Mouse (Mus musculus): ENCODE measurements at regions not wholly inside any gene's neighbourhood (a gene's known extent, or its start where the extent isn't known, plus 50 kb on each side); places are given as distances from the start of the nearest gene placed in this dataset.

- CTCF ChIA-PET, result interaction anchor here (0.5 to 1.4 kb wide), 16 partner anchors 23 to 1101 kb away, joined by 3 to 13 read pairs (median 3); no protein-coding TSS in a partner anchor
These were observed 385.0 kb upstream of the Xylt1 start for GRCm38 (mm10) chr7:116995770-116996169.

DNA sequence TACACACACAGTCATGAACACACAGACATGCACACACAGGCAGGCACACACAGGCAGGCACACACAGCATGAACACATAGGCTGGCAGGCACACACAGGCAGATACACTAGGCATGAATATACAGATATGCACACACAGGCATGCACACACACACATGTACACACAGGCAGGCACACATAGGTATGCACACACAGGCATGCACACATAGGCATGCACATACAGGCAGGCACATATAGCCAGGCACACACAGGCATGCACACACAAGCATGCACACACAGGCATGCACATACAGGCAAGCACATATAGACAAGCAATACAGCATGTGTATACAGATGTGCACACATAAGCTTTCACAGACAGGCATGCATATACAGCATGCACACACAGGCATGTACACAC lies 377.6 kb upstream of the Xylt1 start:
- CTCF ChIA-PET, result no interaction called here

More at GRCm38 (mm10) chr7:116995770-116996169, 385.0 kb upstream of the Xylt1 start:
- POLR2A ChIA-PET, result interaction anchor here in 1 of 4 experiments (0.6 kb wide), 1 partner anchor 1884 kb away, joined by 4 read pairs; no protein-coding TSS in a partner anchor

DNA sequence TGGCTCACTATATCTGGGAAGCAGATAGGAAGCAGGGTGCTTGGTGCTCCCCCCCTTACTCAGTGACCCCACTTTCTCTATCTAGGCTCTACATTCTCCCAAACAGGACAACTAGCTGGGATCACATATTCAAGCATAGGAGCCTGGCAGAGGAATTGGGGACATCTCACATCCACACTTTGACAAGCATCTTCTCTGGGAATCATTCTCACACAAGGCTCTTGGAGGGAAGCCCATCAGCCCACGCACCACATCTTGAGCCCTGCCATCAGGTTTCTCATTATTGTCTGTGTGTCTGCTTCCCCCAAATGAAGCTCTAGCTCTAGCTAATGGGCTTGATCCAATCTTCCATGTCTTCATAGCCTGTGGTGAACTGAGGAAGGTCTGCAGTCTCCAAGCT lies 362.4 kb upstream of the Xylt1 start:
- POLR2A ChIA-PET, result no interaction called here
- CTCF ChIA-PET, result interaction anchor here in 1 of 4 experiments (1.4 kb wide), 1 partner anchor 23 kb away, joined by 4 read pairs; no protein-coding TSS in a partner anchor

More for the DNA sequence above, 377.6 kb upstream of the Xylt1 start:
- POLR2A ChIA-PET, result interaction anchor here in 1 of 4 experiments (0.6 kb wide), 1 partner anchor 30 kb away, joined by 3 read pairs; no protein-coding TSS in a partner anchor

DNA sequence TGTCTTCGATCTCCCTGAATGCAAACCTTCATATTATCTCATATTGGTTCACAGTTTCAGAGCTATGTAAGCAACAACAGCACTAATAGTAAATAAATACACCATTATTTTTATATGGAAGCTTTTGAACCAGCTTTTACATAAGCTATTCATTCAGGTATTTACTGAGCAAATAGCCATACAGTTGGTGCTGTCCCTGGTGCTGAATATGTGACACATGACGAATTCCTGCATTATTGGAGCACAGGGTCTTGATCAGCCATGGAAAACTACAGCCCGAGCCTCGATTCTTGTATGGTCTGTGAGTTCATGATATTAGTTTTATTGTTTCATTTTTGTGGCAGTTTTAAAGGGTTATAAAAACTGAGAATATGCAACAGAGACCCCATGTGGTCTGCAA lies 359.1 kb upstream of the Xylt1 start:
- POLR2A ChIA-PET, result interaction anchor here in 1 of 4 experiments (0.6 to 0.8 kb wide), 3 partner anchors 14 to 1752 kb away, joined by 3 to 4 read pairs (median 3); no protein-coding TSS in a partner anchor
- CTCF ChIA-PET, result interaction anchor here in 2 of 4 experiments (0.5 to 1.3 kb wide), 3 partner anchors 320 to 1323 kb away, joined by 3 to 4 read pairs (median 3); no protein-coding TSS in a partner anchor

GRCm38 (mm10) chr7:117044926-117045325 lies 335.9 kb upstream of the Xylt1 start:
- ChIA-PET POLR2A (no interaction called here), CTCF (no interaction called here)

GRCm38 (mm10) chr7:117049249-117049648 lies 331.5 kb upstream of the Xylt1 start:
- ChIA-PET CTCF (no interaction called here), POLR2A (no interaction called here)

DNA sequence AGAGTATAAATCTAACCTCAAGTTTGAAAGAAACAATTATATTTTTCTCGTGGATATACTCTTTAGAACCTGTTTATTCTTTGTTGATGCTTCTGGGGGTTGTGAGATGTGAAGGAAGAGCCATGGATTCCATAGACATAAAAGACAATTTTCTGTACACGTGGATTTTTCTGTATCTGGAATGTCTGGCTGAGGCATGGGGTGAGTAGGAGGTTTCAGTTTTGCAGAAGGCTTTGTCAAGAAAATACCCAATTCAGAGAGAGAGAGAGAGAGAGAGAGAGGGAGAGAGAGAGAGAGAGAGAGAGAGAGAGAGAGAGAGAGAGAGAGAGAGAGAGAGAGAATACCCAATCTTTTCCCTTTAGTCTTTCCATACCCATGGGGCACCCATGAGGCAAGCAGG lies 315.0 kb upstream of the Xylt1 start:
- ChIA-PET CTCF (no interaction called here), POLR2A (no interaction called here)

DNA sequence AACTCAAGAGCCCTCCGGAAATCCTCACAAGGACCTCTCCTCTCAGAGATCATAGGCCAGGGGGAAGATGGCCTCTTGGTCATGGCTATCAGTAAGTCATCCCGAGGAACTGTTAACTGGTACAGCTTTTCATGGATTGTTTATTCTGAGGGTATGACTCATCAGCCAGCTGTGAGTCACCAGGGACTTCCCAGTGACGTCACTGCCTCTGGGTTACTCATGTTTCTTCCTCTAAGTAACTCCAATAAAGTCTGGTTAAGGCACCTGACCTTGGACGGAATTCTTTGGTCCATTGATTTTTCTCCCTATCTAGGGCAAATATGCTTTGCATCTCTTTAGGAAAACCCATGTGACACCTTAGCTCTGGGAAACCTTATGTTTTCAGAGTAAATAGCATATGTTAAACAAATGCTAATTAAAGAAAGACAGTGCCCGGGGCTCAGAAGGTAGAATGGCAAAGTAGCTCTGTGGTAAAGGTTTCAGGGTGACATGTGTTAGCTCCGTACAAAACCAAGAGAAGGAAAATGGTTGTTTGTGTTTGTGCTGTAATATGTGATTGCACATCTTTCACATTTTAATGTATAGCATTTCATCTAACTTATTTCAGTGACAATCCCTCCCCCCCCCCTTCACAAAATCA lies 289.7 kb upstream of the Xylt1 start:
- ChIA-PET CTCF (interaction anchor here in 1 of 4 experiments (0.9 kb wide), 1 partner anchor 389 kb away, joined by 3 read pairs; no protein-coding TSS in a partner anchor), POLR2A (interaction anchor here in 2 of 4 experiments (0.7 to 1.2 kb wide), 3 partner anchors 10 to 850 kb away, joined by 3 read pairs; no protein-coding TSS in a partner anchor)

- ChIA-PET CTCF (no interaction called here), POLR2A (no interaction called here)
These were observed 287.9 kb upstream of the Xylt1 start for GRCm38 (mm10) chr7:117092860-117093259.

GRCm38 (mm10) chr7:117097618-117098017 lies 283.2 kb upstream of the Xylt1 start:
- ChIA-PET CTCF (no interaction called here), POLR2A (no interaction called here)

GRCm38 (mm10) chr7:117099041-117099440 lies 281.7 kb upstream of the Xylt1 start:
- ChIA-PET CTCF (interaction anchor here in 1 of 4 experiments (0.7 kb wide), 1 partner anchor 1145 kb away, joined by 7 read pairs; no protein-coding TSS in a partner anchor), POLR2A (no interaction called here)

GRCm38 (mm10) chr7:117103035-117103434 lies 277.7 kb upstream of the Xylt1 start:
- POLR2A ChIA-PET, result no interaction called here
- CTCF ChIA-PET, result no interaction called here

GRCm38 (mm10) chr7:117106691-117107191 lies 274.0 kb upstream of the Xylt1 start:
- ChIA-PET POLR2A (no interaction called here), CTCF (no interaction called here)

- ChIA-PET CTCF (no interaction called here), POLR2A (no interaction called here)
These were observed 272.4 kb upstream of the Xylt1 start for GRCm38 (mm10) chr7:117108391-117108790.

DNA sequence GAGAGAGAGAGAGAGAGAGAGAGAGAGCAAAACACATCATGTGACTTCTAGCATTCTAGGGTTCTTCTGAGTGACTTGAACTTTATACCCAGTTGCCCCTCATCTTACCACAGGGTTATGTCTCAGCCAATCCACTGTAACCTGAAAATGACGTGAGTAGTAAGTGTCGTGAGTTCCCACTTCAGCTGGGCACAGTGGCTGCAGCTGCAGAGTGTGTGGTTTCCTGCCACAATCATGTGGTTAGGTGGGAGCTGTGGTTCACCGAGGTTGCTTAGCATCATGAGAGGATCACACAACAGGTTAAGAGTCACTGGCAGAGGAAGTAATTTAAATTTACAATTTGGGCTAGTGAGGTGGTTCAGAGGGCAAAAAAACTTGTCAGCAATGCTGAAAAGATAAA lies 253.1 kb upstream of the Xylt1 start:
- CTCF ChIA-PET, result no interaction called here
- POLR2A ChIA-PET, result interaction anchor here in 1 of 4 experiments (0.7 kb wide), 1 partner anchor 45 kb away, joined by 3 read pairs; no protein-coding TSS in a partner anchor

DNA sequence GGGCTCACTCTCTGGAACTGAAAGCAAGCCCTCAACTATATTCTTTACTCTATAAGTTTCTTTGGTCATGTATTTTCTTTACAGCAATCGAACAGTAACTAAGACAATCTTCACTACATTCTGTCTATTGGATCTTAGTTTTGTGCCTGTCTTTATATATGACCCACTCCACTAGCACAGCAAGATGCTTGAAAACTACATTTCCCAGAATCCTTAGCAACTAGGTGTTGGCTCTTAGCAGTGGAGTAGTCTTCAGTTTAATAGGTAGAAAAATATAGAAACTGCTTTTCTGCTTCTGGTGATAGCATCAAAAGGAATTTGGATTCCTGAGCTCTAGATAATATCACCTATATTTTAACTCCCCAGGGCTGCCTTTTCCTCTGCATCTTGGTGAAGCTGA lies 245.9 kb upstream of the Xylt1 start:
- ChIA-PET POLR2A (no interaction called here), CTCF (no interaction called here)

DNA sequence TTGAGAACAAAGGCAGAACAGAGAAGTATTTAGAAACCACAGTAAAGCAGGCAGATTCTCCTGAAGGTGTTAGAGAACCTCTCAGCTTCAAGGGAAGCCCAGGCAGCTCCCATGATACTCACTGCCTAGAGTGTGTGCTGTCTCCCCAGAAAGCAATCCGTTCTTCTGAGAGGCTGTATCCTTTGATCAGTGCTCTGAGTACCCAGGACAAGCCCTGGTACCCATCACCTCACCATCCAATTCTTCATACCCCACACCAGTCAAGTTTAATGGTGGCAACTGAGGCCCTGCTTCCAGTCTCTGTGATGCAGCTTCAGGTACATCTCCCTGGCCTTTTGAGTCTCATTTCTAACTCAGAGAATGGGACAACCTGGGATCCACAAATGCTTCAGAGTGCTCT lies 242.1 kb upstream of the Xylt1 start:
- POLR2A ChIA-PET, result interaction anchor here in 1 of 4 experiments (0.5 kb wide), 1 partner anchor 25 kb away, joined by 3 read pairs; no protein-coding TSS in a partner anchor

DNA sequence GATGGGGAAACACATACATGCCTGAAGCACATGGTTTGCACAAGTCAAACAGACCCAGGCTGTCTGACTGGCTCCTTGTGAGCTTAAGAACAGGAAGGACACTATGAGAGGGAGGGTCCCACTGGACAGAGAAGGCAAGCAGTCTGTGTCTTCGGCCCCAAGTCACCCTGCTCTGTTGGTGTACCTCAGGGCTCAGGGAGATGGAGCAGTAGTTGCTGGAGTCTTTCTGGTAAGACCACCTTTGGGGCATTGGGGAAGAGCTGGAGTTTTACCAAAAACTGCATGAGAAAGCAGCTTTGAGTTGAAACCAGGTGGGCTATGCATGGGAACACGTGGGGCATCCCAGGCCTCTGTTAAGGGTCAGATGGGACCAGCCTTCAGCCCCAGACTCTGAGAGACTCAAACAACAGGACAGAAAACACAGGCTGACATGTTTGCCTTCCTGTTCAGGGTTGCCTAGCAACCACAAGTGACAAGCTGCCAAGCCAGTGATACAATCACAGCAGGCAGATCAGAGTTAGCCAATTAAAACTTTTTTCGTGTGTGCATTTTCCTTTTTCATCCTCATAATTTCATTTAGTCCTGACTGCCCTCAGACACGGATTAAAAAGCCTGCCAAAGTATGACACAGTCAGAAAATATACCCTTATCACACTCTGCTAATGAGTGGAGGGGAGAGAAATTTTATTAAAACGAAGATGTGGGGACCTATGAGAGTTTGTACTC lies 241.4 kb upstream of the Xylt1 start:
- CTCF ChIA-PET, result no interaction called here

More for the DNA sequence above, 242.1 kb upstream of the Xylt1 start:
- CTCF ChIA-PET, result no interaction called here

DNA sequence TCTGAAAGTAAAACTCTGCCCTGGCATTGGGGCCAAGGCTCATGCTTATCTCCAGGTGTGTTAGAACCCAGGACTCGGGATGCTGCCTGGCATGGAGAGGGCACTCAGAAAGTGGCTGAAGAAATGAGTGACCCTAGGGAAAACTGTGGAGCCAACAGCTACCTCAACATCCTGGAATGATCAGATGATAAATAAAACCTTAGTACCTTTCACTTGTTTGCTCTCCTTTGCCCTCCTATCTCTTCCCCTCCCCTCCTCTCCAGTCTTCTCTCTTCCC lies 240.9 kb upstream of the Xylt1 start:
- ChIA-PET POLR2A (interaction anchor here in 1 of 4 experiments (0.7 to 1.0 kb wide), 2 partner anchors 14 to 118 kb away, joined by 3 read pairs; no protein-coding TSS in a partner anchor), CTCF (no interaction called here)

More for the DNA sequence above, 241.4 kb upstream of the Xylt1 start:
- POLR2A ChIA-PET, result interaction anchor here in 2 of 4 experiments (0.5 to 1.0 kb wide), 3 partner anchors 13 to 119 kb away, joined by 3 read pairs; no protein-coding TSS in a partner anchor

- CTCF ChIA-PET, result no interaction called here
These were observed 234.0 kb upstream of the Xylt1 start for GRCm38 (mm10) chr7:117146809-117147208.

More at GRCm38 (mm10) chr7:117146809-117147208, 234.0 kb upstream of the Xylt1 start:
- POLR2A ChIA-PET, result no interaction called here

Measured in embryonic stem cell, embryonic (primary cell).